Mouse (Mus musculus): ENCODE data around the gene Itgb7.

The Itgb7 gene

GRCm38 (mm10) chr15:102193652-102194051, 38.1 kb downstream of the Itgb7 start:
- no peak for DNase-seq (ENCODE audit: low spot score)

DNA sequence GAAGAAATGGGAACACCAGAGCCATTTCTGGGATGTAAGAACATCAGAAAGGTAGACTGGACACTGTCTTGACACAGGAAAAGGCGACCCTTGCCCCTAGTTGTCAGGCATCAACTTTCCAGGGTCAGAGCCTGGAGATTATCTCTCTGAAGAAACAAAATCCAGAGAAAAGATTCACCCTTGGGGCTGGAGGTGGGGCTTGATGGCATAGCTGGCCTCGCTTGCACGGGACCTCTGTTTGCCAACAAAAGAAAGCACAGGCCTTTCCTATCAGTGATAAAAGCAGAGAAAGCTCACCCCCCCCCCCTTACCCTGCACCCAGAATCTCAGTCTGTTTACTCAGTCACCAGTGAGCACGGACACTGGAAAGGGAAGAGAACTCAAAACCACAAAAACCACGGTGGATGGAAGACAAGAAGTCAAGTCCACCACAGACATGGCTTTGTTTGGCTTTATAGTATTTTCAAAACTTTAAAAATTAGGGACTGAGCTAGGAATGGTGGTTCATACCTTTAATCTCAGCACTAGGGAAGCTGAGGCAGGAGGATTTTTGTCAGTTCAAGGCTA, 38.8 kb downstream of the Itgb7 start:
- peak; percentile 68 for DNase-seq (ENCODE audit: low spot score)

DNA sequence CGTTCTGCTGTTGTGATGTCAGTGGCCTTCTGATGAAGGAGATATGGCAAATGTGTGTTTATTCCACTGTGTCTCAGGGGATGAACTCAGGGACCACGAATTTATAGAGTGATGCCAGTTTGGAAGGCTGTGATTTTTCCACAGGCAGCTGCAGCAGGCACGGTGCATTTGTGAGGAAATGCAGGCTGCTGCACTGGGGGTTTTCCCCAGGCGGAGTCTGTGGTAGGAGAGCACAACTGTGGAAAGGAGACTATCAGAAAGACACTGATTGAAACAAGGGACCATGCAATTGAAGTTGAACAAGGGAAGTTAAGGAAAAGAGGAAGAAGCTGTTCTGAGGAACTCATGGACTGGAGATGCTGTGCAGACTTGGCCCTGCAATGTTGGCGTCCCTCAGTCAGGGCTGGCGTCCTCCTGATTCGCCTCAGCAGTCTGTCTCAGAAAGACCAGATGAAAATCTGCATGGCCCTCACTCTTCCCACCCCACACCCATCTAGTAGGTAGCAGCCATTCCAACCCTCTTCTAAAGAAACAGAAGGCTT, 39.4 kb downstream of the Itgb7 start:
- DNase-seq (ENCODE audit: low spot score), result no peak

DNA sequence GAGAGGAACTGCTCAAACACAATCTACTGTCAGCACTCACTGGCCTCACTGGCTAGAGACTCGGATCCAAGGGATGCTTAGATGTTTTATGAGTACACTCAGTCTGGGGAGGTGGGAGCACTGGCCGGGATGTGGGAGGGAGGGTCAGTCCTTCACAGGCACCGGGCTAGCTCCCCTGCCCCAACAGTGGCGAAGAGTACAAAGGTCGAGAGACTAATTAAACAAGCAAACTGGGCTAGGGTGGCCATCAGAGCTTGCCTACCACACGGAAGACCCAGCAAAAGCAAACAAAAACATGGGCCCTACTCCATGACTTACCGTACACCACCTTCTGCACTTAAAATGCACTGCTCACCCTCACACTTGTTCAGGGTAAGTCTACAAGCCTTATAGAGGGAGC, 40.0 kb downstream of the Itgb7 start:
- peak; percentile 83 for DNase-seq (ENCODE audit: low spot score)

DNA sequence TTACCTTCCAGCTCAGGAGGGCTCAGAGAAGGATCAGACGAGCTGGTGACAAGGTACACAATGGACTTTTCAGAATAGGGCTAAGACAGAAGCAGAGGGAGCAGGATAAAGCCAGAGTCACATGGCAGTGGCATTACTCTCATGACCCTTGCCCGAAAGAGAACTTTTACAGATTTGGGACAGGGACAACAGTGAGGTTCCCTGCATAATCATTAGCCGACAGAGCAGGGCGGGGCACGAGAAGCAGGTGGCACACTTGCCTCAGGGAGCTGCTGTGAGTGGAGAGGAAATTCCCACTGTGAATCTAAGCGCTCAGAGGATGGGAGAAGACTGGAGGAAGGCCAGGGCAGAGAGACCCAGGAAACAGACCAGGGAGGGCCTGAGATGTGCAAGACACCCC, 42.9 kb downstream of the Itgb7 start:
- no peak for DNase-seq (ENCODE audit: low spot score)

DNA sequence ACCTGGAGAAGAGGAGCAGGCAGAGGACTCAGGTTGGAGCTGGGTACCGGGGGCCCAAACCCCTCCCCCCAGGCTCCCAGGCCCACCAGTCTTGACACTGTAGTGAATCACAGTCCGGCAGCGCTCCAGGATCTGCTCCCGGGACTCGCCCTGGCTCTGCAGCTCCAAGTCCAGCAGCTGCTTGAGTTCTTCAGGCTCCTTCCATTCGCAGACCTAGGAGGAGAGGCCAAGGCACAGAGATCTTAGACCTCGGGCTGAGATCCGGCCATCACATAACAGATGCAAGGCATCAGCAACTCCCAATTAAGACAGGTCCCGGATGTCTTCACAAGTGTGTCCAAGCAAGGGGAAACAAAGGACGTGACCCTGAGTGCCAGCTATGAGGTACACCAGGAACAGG, 43.6 kb downstream of the Itgb7 start:
- DNase-seq (ENCODE audit: low spot score), result no peak

GRCm38 (mm10) chr15:102186239-102186638, 45.5 kb downstream of the Itgb7 start:
- DNase-seq (ENCODE audit: low spot score), result no peak

DNA sequence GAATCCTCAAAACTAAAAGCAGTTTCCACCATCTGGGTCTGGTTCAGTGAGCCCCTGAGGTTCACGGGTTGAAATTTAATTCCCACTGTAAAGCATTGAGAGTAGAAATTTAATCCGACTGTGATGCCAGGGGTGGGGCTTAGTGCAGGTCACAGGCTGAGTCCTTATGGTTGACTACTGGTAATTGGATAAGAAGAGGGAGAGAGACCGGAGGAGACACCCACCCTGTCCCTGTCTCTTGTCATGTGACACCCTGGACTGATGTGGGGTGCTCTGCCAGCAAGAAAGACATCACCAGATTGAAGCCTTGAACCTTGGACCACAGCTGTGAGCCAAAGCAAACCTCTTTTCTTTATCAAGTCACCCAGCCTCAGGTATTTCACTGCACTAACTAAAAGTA, 48.7 kb downstream of the Itgb7 start:
- DNase-seq (ENCODE audit: low spot score), result no peak

DNA sequence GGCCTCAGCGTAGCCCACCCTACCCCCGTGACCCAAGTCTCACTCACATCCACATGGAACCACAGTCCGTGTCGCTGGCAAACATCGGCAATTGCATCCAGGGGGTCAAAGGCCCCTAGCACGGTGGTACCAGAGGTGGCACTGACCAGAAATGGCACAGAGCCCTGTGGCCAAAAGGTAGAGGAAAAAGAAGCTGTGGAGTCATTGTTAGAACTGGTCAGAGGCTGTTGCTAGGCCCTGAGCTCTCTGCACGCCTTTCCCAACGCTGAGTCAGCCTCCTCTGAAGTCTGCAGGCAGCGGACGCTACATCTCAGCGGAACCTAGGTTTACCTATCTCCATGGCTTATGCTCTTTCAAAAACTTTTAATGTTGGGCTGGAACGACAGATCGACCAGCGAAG, 51.8 kb downstream of the Itgb7 start:
- no peak for DNase-seq (ENCODE audit: low spot score)

- DNase-seq (ENCODE audit: low spot score), result no peak
These were observed 52.6 kb downstream of the Itgb7 start for GRCm38 (mm10) chr15:102179106-102179505.

- DNase-seq (ENCODE audit: low spot score), result peak; percentile 66
These were observed 53.5 kb downstream of the Itgb7 start for GRCm38 (mm10) chr15:102178279-102178678.

- DNase-seq (ENCODE audit: low spot score), result no peak
These were observed 54.3 kb downstream of the Itgb7 start for GRCm38 (mm10) chr15:102177417-102177816.

DNA sequence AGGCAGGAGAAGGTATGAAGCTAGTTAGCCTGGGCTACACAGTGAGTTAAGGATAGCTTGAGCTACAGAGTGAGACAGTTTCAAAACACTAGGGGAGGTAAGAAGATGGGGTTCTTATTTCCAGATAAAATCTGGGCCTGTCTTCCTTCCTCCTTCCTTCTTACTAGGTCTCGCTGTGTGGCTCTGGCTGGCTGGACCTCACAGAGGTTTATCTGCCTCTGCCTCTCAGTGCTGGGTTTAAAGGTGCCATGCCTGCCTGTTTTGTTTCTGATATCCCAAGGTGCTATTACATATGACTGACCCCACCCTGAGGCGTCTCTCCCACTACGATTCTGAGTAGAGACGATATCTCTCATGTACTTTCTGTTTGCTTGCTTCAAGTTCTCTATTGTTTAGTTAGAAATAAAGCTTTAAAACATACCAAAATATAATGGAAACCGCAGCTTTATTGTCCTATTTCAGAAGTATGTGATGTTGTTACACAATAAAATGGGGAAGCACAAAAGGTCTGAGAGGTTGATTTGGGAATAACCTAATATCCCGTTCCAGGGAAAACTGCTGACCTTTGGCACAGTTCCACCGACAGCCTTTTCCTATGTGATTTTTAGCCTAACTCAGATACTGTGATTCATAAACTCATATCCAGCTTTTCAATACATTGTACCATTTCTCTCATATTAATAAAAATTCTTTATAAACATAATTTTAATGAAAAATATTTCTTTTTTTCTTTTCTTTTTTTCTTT, 55.0 kb downstream of the Itgb7 start:
- no peak for DNase-seq (ENCODE audit: low spot score)

- no peak for DNase-seq (ENCODE audit: low spot score)
These were observed 55.9 kb downstream of the Itgb7 start for GRCm38 (mm10) chr15:102175736-102176319.

DNA sequence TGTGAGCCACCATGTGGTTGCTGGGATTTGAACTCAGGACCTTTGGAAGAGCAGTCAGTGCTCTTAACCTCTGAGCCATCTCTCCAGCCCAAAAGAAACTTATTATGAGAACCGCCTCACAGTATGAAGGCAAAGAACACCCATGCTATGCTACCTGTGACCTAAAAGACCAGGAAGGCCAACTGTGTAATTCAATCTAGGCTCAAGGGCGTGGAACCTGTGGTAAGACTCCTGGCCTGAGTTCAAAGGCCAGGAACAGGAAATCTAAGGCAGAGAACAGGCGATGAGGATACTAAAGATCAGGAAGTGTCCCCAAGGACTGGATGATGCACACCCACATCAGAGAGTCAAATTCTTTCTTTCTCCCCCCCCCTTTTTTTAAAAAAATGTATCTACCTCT, 58.2 kb downstream of the Itgb7 start:
- no peak for DNase-seq (ENCODE audit: low spot score)

GRCm38 (mm10) chr15:102169064-102169463, 62.7 kb downstream of the Itgb7 start:
- no peak for DNase-seq (ENCODE audit: low spot score)

DNA sequence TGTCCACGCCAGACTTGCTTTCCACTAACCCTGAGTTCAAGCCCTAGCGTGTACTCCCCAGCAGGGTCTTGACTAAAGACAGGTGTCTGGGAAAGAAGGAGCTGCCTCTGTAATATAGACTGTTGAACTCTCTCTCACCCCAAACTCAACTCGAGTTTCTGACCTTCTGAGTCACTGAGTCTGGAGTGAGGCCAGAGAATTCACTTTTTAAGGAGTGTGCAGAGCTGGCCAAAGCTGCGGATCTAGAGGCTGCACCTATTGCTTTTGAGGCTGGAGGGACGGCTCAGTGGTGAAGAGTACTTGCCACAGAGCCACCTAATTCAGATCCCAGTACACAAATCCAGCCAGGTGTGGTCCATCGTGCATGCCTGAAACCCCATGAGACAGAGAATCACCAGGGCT, 64.1 kb downstream of the Itgb7 start:
- no peak for DNase-seq (ENCODE audit: low spot score)

Measured in yolk sac, embryonic 10.5 days (tissue).